Mouse (Mus musculus): Measurements from ENCODE around the gene Olfr1217. TPM values are rescaled to one million over a fixed set of nuclear protein-coding genes. Genes with fewer than 3 reads are reported as not detected.
"Not testable (repeated sequence)": the region's sequence is repeated elsewhere in the genome, so short reads cannot be mapped to it uniquely, and the experiment has no call there.

Gene Olfr1217
- polyA plus RNA-seq (2012), result not detected in 2 replicates

DNA sequence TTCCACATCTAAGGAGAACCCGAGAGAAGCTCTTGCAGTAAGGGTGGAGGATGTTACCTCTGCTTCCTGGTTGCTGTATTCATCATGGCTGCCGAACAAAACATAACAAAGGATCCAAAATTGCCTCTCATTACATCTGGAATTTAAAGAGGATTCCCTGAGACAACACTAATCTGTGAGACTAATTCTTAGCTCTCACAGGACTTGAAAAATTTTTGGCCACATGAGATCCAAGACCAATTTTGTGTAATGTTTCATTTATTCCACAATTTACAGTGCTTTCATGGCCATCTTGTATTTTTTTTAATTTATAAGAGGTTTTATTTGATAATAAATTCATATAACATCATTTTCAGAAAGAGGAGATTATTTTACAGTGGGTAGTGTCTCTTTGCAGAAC is at the start of gene Olfr1217:
Gene Olfr1217, minus strand, starts transcription at position 101 of the 400 bp plus-strand sequence.
- no peak for TF ChIP-seq TAL1 (IDR thresholded peaks at IDR 0.05; ENCODE audit: low read length)
- TF ChIP-seq GATA1 (IDR thresholded peaks at IDR 0.05; ENCODE audit: low read length), result no peak
- Histone ChIP-seq H3K4me3 (replicated peaks) (no peak within 1 kb of the TSS), H3K9me3 (ENCODE audit: control insufficient read depth, low read length) (no peaks in the 10 kb centered on the region), H3K27me3 (ENCODE audit: control insufficient read depth) (no peaks in the 10 kb centered on the region), H3K36me3 (ENCODE audit: control insufficient read depth) (no peaks in the 10 kb centered on the region), H3K4me1 (ENCODE audit: control insufficient read depth) (no peaks in the 10 kb centered on the region)

DNA sequence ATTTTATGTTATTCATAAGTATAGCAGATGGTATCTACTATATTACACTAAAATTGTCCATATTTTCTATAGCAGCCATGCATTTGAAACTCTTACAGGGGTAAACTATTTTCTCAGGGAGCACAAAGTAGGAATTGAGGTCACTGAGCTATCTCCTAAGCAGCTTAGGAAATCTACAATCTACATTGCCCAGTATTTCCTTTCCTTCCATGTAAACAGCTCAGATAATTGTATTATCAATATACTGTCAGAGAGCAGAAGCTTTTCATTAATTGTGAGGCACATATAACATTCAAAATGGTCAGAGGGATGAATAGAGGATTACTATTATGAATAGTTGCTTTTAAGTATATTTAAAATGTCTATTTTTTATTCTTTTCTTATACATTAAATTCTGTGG is 49.6 kb upstream of the Olfr1217 start:
- Histone ChIP-seq H3K4me1 (ENCODE audit: control insufficient read depth) (no peaks in the 10 kb centered on the region), H3K4me3 (replicated peaks) (no peak overlapping the region), H3K9me3 (ENCODE audit: control insufficient read depth, low read length) (no peaks in the 10 kb centered on the region), H3K36me3 (ENCODE audit: control insufficient read depth) (no peaks in the 10 kb centered on the region), H3K27me3 (ENCODE audit: control insufficient read depth) (no peaks in the 10 kb centered on the region)
- TF ChIP-seq TAL1 (IDR thresholded peaks at IDR 0.05; ENCODE audit: low read length), result no peak
- no peak for TF ChIP-seq GATA1 (IDR thresholded peaks at IDR 0.05; ENCODE audit: low read length)

DNA sequence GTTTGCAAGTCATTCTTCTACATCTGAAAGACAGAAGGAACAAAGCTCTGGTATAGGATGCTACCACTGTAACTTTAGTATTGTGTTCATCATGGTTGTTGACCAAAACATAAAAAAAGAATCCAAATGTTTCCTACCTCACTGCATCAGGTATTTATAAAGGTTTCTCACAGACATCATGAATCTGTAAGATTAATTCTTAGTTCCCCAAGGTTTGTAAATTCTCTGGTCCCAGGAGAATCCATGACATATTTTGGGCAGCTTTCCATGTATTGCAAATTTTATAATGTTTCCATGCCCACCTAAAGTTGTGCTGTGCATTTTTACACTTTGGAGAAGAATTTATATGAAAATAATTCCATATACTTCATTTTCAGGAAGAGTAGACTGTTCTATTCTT is 29.2 kb upstream of the Olfr1217 start, which contains the start of gene Olfr1218:
Gene Olfr1218, minus strand, starts transcription at position 101 of the 400 bp plus-strand sequence.
- Histone ChIP-seq H3K4me3 (replicated peaks) (no peak within 1 kb of the TSS), H3K27me3 (ENCODE audit: control insufficient read depth) (no peaks in the 10 kb centered on the region), H3K36me3 (ENCODE audit: control insufficient read depth) (no peaks in the 10 kb centered on the region), H3K9me3 (ENCODE audit: control insufficient read depth, low read length) (no peaks in the 10 kb centered on the region), H3K4me1 (ENCODE audit: control insufficient read depth) (no peaks in the 10 kb centered on the region)
- TF ChIP-seq GATA1 (IDR thresholded peaks at IDR 0.05; ENCODE audit: low read length) (no peak), TAL1 (IDR thresholded peaks at IDR 0.05; ENCODE audit: low read length) (no peak)

DNA sequence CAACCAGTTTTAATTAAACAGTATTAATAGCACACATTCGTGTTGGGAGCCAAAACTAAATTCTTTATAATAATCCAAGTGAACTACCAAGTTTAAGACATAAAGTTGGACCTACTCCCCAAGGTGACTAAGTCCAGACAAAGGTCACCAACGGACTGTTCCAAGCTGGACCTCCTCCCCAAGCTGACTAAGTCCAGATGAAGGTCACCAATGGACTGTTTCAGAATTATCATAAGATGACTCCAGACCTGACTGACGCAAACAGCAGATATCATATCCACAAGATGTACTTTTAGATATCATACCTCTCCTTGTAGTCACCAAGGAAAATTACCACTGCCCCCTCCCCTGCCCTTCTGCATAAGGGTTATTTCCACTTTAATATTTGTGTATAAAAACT is 10.4 kb downstream of the Olfr1217 start:
- not testable (repeated sequence) for H3K4me3 ChIP-seq (replicated peaks); H3K9me3 ChIP-seq (ENCODE audit: control insufficient read depth, low read length); H3K36me3 ChIP-seq (ENCODE audit: control insufficient read depth); H3K4me1 ChIP-seq (ENCODE audit: control insufficient read depth); H3K27me3 ChIP-seq (ENCODE audit: control insufficient read depth)

DNA sequence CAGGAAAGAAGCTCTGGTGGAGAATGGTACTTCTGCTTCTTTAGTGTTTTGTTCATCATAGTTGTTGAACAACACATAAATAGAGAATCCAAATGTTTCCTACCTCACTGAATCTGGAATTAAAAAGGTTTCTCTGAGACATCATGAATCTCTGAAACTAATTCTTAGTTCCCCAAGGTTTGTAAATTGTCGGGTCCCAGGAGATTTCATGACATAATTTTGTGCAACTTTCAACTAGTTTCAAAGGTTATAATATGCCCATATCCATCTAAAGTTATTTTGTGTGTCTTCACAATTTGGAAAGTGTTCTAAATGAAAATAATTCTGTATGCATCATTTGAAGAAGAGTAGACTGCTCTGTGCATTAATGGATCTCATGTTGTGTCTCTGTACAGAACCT is 13.6 kb downstream of the Olfr1217 start, which contains the start of gene Olfr1216:
Gene Olfr1216, minus strand, starts transcription at position 101 of the 400 bp plus-strand sequence.
- H3K27me3 ChIP-seq (ENCODE audit: control insufficient read depth), result no peaks in the 10 kb centered on the region
- 0 out of 2 replicates have a peak, but pooled peaks cover 3% of the 10 kb centered on the region for H3K9me3 ChIP-seq (ENCODE audit: control insufficient read depth, low read length)
- H3K4me1 ChIP-seq (ENCODE audit: control insufficient read depth), result no peaks in the 10 kb centered on the region
- no peak within 1 kb of the TSS for H3K4me3 ChIP-seq (replicated peaks)
- TF ChIP-seq TAL1 (IDR thresholded peaks at IDR 0.05; ENCODE audit: low read length) (no peak), GATA1 (IDR thresholded peaks at IDR 0.05; ENCODE audit: low read length) (no peak)
- no peaks in the 10 kb centered on the region for H3K36me3 ChIP-seq (ENCODE audit: control insufficient read depth)

DNA sequence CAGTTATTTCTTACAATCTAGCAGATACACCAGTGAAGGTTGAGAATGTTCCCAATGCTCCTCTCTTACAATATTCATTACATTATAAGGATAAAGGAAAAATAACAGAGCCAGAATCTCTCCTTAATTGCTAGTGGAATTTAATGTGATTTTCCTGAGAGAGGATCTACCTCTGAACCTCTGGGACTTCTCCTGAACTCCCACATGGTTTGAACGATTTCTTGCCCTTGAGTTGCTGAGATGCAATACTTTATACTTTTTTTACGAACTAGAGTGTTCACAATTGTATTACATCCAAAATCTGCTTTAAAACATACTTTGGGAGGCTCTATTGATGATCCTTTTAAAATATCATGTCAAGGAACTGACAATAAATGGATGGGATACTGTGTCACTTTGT is 25.0 kb downstream of the Olfr1217 start, which contains the start of gene Olfr1215:
Gene Olfr1215, minus strand, starts transcription at position 101 of the 400 bp plus-strand sequence.
- H3K9me3 ChIP-seq (ENCODE audit: control insufficient read depth, low read length), result no peaks in the 10 kb centered on the region
- no peak within 1 kb of the TSS for H3K4me3 ChIP-seq (replicated peaks)
- TF ChIP-seq GATA1 (IDR thresholded peaks at IDR 0.05; ENCODE audit: low read length) (no peak), TAL1 (IDR thresholded peaks at IDR 0.05; ENCODE audit: low read length) (no peak)
- no peaks in the 10 kb centered on the region for H3K4me1 ChIP-seq (ENCODE audit: control insufficient read depth)
- no peaks in the 10 kb centered on the region for H3K36me3 ChIP-seq (ENCODE audit: control insufficient read depth)
- no peaks in the 10 kb centered on the region for H3K27me3 ChIP-seq (ENCODE audit: control insufficient read depth)

DNA sequence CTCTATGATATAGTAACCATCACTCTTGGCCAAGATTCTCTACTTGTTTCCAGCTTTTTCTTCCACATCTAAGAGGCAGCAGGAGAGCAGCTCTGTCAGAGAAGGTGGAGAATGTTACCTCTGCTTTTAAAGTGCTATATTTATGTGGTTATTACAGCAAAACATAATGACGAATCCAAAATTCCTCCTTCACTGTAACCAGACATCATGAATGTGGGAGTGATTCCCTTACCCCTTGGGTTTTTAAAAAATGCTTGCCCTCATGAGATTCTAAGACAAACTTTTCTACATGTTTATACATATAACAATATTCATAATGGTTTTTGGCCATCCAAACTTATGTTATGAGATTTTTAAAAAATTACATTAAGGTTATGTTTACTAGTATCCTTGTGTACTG is 39.3 kb downstream of the Olfr1217 start, which contains the start of gene Olfr1214:
Gene Olfr1214, minus strand, starts transcription at position 101 of the 400 bp plus-strand sequence.
- H3K36me3 ChIP-seq (ENCODE audit: control insufficient read depth), result no peaks in the 10 kb centered on the region
- no peaks in the 10 kb centered on the region for H3K4me1 ChIP-seq (ENCODE audit: control insufficient read depth)
- no peak within 1 kb of the TSS for H3K4me3 ChIP-seq (replicated peaks)
- no peaks in the 10 kb centered on the region for H3K27me3 ChIP-seq (ENCODE audit: control insufficient read depth)
- TF ChIP-seq TAL1 (IDR thresholded peaks at IDR 0.05; ENCODE audit: low read length) (no peak), GATA1 (IDR thresholded peaks at IDR 0.05; ENCODE audit: low read length) (no peak)
- no peaks in the 10 kb centered on the region for H3K9me3 ChIP-seq (ENCODE audit: control insufficient read depth, low read length)

DNA sequence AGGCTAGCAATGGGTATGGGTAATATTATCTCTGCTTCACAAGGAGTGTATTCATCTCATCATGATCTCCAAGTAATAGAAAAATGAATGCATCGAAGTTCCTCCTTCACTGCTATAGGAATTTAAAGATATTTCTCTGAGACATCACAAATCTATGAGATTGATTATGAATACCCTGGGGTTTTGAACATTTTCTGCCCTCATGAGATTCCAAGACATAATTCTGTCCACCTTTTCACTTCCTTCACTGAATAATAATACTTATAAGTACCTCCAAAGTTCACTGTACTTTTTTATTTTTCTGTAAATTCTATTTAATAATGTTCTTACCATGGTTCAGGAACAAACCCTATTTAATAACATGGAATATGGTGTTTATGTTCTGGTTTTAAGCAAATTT is 51.7 kb downstream of the Olfr1217 start, which contains the start of gene Gm13762:
Gene Gm13762, minus strand, starts transcription at position 101 of the 400 bp plus-strand sequence.
- 0 out of 2 replicates have a peak, but pooled peaks cover 2% of the 10 kb centered on the region for H3K9me3 ChIP-seq (ENCODE audit: control insufficient read depth, low read length)
- no peaks in the 10 kb centered on the region for H3K27me3 ChIP-seq (ENCODE audit: control insufficient read depth)
- no peak within 1 kb of the TSS for H3K4me3 ChIP-seq (replicated peaks)
- TF ChIP-seq GATA1 (IDR thresholded peaks at IDR 0.05; ENCODE audit: low read length) (no peak), TAL1 (IDR thresholded peaks at IDR 0.05; ENCODE audit: low read length) (no peak)
- no peaks in the 10 kb centered on the region for H3K36me3 ChIP-seq (ENCODE audit: control insufficient read depth)
- H3K4me1 ChIP-seq (ENCODE audit: control insufficient read depth), result no peaks in the 10 kb centered on the region

Other genes with a start within 250 kb of the Olfr1217 start
- not detected in 2 replicates for gene Olfr1201, start 239.0 kb downstream of the Olfr1217 start, polyA plus RNA-seq (2012)
- gene Olfr1202, start 217.6 kb downstream of the Olfr1217 start, polyA plus RNA-seq (2012), result not detected in 2 replicates
- not detected in 2 replicates for gene Olfr1205, start 202.3 kb downstream of the Olfr1217 start, polyA plus RNA-seq (2012)
- not detected in 2 replicates for gene Olfr1204, start 182.8 kb downstream of the Olfr1217 start, polyA plus RNA-seq (2012)
- not detected in 2 replicates for gene Olfr1206, start 168.8 kb downstream of the Olfr1217 start, polyA plus RNA-seq (2012)
- gene Olfr1208, start 129.8 kb downstream of the Olfr1217 start, polyA plus RNA-seq (2012), result not detected in 2 replicates
- gene Olfr1209, start 116.9 kb downstream of the Olfr1217 start, polyA plus RNA-seq (2012), result not detected in 2 replicates
- not detected in 2 replicates for gene Olfr1211, start 94.0 kb downstream of the Olfr1217 start, polyA plus RNA-seq (2012)
- not detected in 2 replicates for gene Olfr1212, start 78.1 kb downstream of the Olfr1217 start, polyA plus RNA-seq (2012)
- not detected in 2 replicates for gene Gm13762, start 51.8 kb downstream of the Olfr1217 start, polyA plus RNA-seq (2012)
- gene Olfr1214, start 39.4 kb downstream of the Olfr1217 start, polyA plus RNA-seq (2012), result not detected in 2 replicates
- not detected in 2 replicates for gene Olfr1215, start 25.1 kb downstream of the Olfr1217 start, polyA plus RNA-seq (2012)
- gene Olfr1216, start 13.7 kb downstream of the Olfr1217 start, polyA plus RNA-seq (2012), result not detected in 2 replicates
- gene Olfr1218, start 29.1 kb upstream of the Olfr1217 start, polyA plus RNA-seq (2012), result not detected in 2 replicates
- not detected in 2 replicates for gene Olfr1219, start 51.4 kb upstream of the Olfr1217 start, polyA plus RNA-seq (2012)
- not detected in 2 replicates for gene Olfr1220, start 74.8 kb upstream of the Olfr1217 start, polyA plus RNA-seq (2012)
- not detected in 2 replicates for gene Olfr1221, start 85.2 kb upstream of the Olfr1217 start, polyA plus RNA-seq (2012)
- not detected in 2 replicates for gene Olfr1222, start 101.0 kb upstream of the Olfr1217 start, polyA plus RNA-seq (2012)
- gene Olfr1223, start 119.5 kb upstream of the Olfr1217 start, polyA plus RNA-seq (2012), result not detected in 2 replicates
- not detected in 2 replicates for gene Olfr1224-ps1, start 132.0 kb upstream of the Olfr1217 start, polyA plus RNA-seq (2012)
- not detected in 2 replicates for gene Olfr1225, start 142.6 kb upstream of the Olfr1217 start, polyA plus RNA-seq (2012)
- not detected in 2 replicates for gene Olfr1226, start 168.0 kb upstream of the Olfr1217 start, polyA plus RNA-seq (2012)
- gene Olfr1228, start 222.0 kb upstream of the Olfr1217 start, polyA plus RNA-seq (2012), result not detected in 2 replicates

Data from erythroblast, embryonic 14.5 days (primary cell).